Mouse (Mus musculus) inflammation-experienced regulatory T-cells, adult 6 months (primary cell): ENCODE results near the gene Mapk9. TPM values are rescaled to one million over a fixed set of nuclear protein-coding genes. Genes with fewer than 3 reads are reported as not detected.

Experiments
- ATAC-seq: one replicate; pipeline ENCODE4 v1.8.0; 2017
- polyA plus RNA-seq, 3 experiments: library from polyadenylated mRNA; unstranded; fragments of 100-300 nt; shearing (Covaris generic); gene quantifications; one replicate each; pipeline ENCODE4 v1.2.1; 2017

Mapk9 gene
- polyA plus RNA-seq, 3 experiments from 2014 or later = 15.9 to 20.5 (median 17.6) TPM

- no peak for ATAC-seq
These were observed 49.5 kb downstream of the Mapk9 start for GRCm38 (mm10) chr11:49895966-49896590.

GRCm38 (mm10) chr11:49900043-49900442, 53.5 kb downstream of the Mapk9 start:
- ATAC-seq = no peak

GRCm38 (mm10) chr11:49900962-49901658, 54.6 kb downstream of the Mapk9 start:
- ATAC-seq = no peak

- ATAC-seq = peak; percentile 56
These were observed 55.3 kb downstream of the Mapk9 start, which contains the start of gene Rasgef1c for GRCm38 (mm10) chr11:49901659-49902458. Gene Rasgef1c (plus strand): TSS chr11:49901835.

GRCm38 (mm10) chr11:49903333-49903732, 56.8 kb downstream of the Mapk9 start:
- no peak for ATAC-seq

- no peak for ATAC-seq
These were observed 72.1 kb downstream of the Mapk9 start for GRCm38 (mm10) chr11:49918521-49919180.

- ATAC-seq = no peak
These were observed 72.8 kb downstream of the Mapk9 start for GRCm38 (mm10) chr11:49919304-49919703.

GRCm38 (mm10) chr11:49923539-49923938, 77.0 kb downstream of the Mapk9 start:
- no peak for ATAC-seq

- ATAC-seq = no peak
These were observed 79.6 kb downstream of the Mapk9 start for GRCm38 (mm10) chr11:49926183-49926582.

GRCm38 (mm10) chr11:49927169-49927568, 80.6 kb downstream of the Mapk9 start:
- ATAC-seq = no peak

GRCm38 (mm10) chr11:49927670-49928069, 81.1 kb downstream of the Mapk9 start:
- no peak for ATAC-seq

- ATAC-seq = no peak
These were observed 84.6 kb downstream of the Mapk9 start for GRCm38 (mm10) chr11:49931037-49931625.

- no peak for ATAC-seq
These were observed 85.3 kb downstream of the Mapk9 start for GRCm38 (mm10) chr11:49931853-49932252.

GRCm38 (mm10) chr11:49933811-49934210, 87.3 kb downstream of the Mapk9 start:
- no peak for ATAC-seq

GRCm38 (mm10) chr11:49934322-49934721, 87.8 kb downstream of the Mapk9 start:
- no peak for ATAC-seq

Other genes with a start within 250 kb of the Mapk9 start
- gene Flt4, start 237.5 kb upstream of the Mapk9 start, polyA plus RNA-seq = not detected
- gene Scgb3a1, start 183.1 kb upstream of the Mapk9 start, polyA plus RNA-seq = not detected
- gene Cnot6, start 134.0 kb upstream of the Mapk9 start, polyA plus RNA-seq = 10 to 100 TPM; 24.2 to 29.7 (median 26.8) TPM
- gene Gfpt2, start 52.6 kb upstream of the Mapk9 start, polyA plus RNA-seq = 1 to 10 TPM in 2 of 3 experiments, under 1 TPM in 1; 0.28 to 3.0 (median 1.3) TPM
- gene Rasgef1c, start 55.1 kb downstream of the Mapk9 start, polyA plus RNA-seq = under 1 TPM; 0.28 to 0.52 (median 0.45) TPM
- 1 to 10 TPM; 1.1 to 4.2 (median 3.5) TPM for gene Rnf130, start 178.6 kb downstream of the Mapk9 start, polyA plus RNA-seq